Mouse (Mus musculus) hindbrain, embryonic 14.5 days (tissue): Measurements from ENCODE around the gene Csgalnact2. TPM values are rescaled to one million over a fixed set of nuclear protein-coding genes. Genes with fewer than 3 reads are reported as not detected.

Experiments
- ATAC-seq: fragments of 200-750 bp; cut with Nextera tagmentation; 2 replicates; pipeline ENCODE4 v1.8.0; 2017; ENCODE audit warnings: moderate number of reproducible peaks, mild to moderate bottlenecking, moderate TSS enrichment, moderate library complexity; ENCODE audit not compliant: low FRiP score
- DNase-seq: peaks from one replicate; pipeline ENCODE4 v3.0.0-alpha.2; 2015; ENCODE audit warnings: low spot score
- H3K27ac ChIP-seq: fragments of 300-500 bp; sonication (generic); 2 replicates; pipeline ENCODE4 v1.5.1; 2014; ENCODE audit warnings: mild to moderate bottlenecking, moderate library complexity
- H3K27me3 ChIP-seq: fragments of 300-500 bp; sonication (generic); 2 replicates; pipeline ENCODE4 v1.6.1; 2014; ENCODE audit warnings: mild to moderate bottlenecking, low read length, mixed read lengths; ENCODE audit not compliant: control insufficient read depth, insufficient read depth
- H3K36me3 ChIP-seq: fragments of 300-500 bp; sonication (generic); replicated peaks from 2 replicates; pipeline ENCODE4 v1.6.1; 2014; ENCODE audit not compliant: control insufficient read depth, insufficient read depth
- H3K4me1 ChIP-seq: fragments of 300-500 bp; sonication (generic); replicated peaks from 2 replicates; pipeline ENCODE4 v1.6.1; 2014; ENCODE audit warnings: antibody characterized with exemption, low read length, mixed read lengths; ENCODE audit not compliant: control insufficient read depth, insufficient read depth
- H3K4me2 ChIP-seq: fragments of 300-500 bp; sonication (generic); replicated peaks from 2 replicates; pipeline ENCODE4 v1.6.1; 2014; ENCODE audit warnings: mild to moderate bottlenecking, moderate library complexity
- H3K4me3 ChIP-seq: fragments of 300-500 bp; sonication (generic); replicated peaks from 2 replicates; pipeline ENCODE4 v1.5.1; 2014; ENCODE audit warnings: mild to moderate bottlenecking, low read length
- H3K9ac ChIP-seq: fragments of 300-500 bp; sonication (generic); 2 replicates; pipeline ENCODE4 v1.6.1; 2014
- H3K9me3 ChIP-seq: fragments of 300-500 bp; sonication (generic); 2 replicates; pipeline ENCODE4 v1.6.1; 2016; ENCODE audit warnings: low read length; ENCODE audit not compliant: control insufficient read depth
- WGBS: fragments of 180-500 bp; shearing (Covaris S2); extraction: QIAGEN DNeasy Blood & Tissue Kit; methylation state at CpG from one replicate; pipeline ENCODE4 v1.1.7; 2014; 5-methylcytosine and 5-hydroxymethylcytosine counted together
- polyA plus RNA-seq: library from polyadenylated mRNA; unstranded; fragments of >200 nt; fragmentation: Nextera tagmentation; extraction: Ambion mirVana; gene quantifications from 2 replicates; pipeline ENCODE4 v1.2.1, GENCODE M21; 2014

Gene Csgalnact2
- polyA plus RNA-seq, 1 experiment from 2014 or later: 13.3 TPM

GRCm38 (mm10) chr6:118082384-118082783 is 56.6 kb downstream of the Csgalnact2 start:
- no peak overlapping the region for H3K9ac ChIP-seq
- no peaks in the 10 kb centered on the region for H3K9me3 ChIP-seq
- no peak for DNase-seq
- H3K4me3 ChIP-seq: no peak overlapping the region
- H3K36me3 ChIP-seq: no peaks in the 10 kb centered on the region
- H3K27ac ChIP-seq: no peak overlapping the region
- ATAC-seq: no peak
- H3K4me1 ChIP-seq: no peaks in the 10 kb centered on the region; the same call in 1 of the 2 replicates
- H3K4me2 ChIP-seq: no peak overlapping the region
- no peaks in the 10 kb centered on the region for H3K27me3 ChIP-seq
- WGBS: 91% methylated on average over 3 of the region's 3 CpGs

DNA sequence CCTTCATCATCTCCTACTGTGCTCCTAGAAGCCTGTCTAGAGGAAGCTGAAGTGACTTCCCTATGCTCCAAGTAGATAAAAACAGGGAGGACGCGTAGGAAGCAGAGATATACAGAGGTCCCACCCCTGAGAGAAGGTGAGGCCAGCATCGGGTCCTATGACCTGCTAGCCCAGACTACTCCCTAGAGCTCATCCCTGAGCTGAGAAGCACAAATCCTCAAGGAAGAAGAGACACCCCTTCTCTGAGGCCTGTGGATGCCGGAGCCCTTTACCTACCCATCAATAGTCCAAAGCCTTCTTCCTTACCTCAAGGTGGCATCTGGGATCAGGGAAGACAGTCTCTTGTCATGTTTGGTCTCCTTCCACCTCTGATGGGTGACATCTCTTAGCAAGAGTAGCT is 58.2 kb downstream of the Csgalnact2 start:
- no peak overlapping the region for H3K27ac ChIP-seq
- no peak overlapping the region for H3K4me3 ChIP-seq
- H3K36me3 ChIP-seq: no peaks in the 10 kb centered on the region
- no peaks in the 10 kb centered on the region; the same call in 1 of the 2 replicates for H3K4me1 ChIP-seq
- no peak overlapping the region for H3K9ac ChIP-seq
- DNase-seq: no peak
- 97% methylated on average over 4 of the region's 4 CpGs for WGBS
- no peak overlapping the region for H3K4me2 ChIP-seq
- no peak for ATAC-seq
- no peaks in the 10 kb centered on the region for H3K9me3 ChIP-seq
- no peaks in the 10 kb centered on the region for H3K27me3 ChIP-seq

DNA sequence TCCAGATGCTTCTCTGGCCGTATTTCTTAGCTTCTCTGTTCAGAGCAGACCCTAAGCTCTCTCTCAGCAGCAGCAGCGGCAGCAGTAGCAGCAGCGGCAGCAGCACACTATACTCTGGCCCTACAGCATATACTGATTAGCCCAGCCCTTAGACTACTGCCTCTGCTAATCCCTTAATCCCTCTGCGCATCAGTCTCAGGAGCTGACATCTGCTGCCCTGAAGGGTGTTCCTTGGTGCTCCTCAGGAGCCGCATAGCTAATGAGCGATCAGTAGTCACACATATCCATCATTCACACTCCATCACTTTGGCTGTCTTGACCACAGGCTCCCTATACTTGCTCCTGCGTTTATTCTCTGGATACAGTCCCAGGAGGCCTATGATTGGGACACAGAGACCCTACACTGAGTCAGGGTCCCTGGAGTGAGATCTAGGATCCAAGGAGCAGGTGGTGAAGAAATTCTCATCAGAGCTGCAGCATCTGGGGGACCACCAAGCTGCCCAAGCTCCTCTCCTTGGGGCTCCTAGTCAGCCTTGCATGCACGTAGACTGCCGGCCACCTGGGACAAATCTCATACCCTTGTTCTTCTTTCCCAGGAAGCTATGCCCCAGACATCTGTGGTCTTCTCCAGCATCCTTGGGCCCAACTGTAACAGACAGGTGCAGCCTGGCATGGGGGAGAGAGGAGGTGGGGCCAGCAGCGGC is 59.0 kb downstream of the Csgalnact2 start:
- H3K4me3 ChIP-seq: no peak overlapping the region
- WGBS: 48% methylated on average over 10 of the region's 10 CpGs
- H3K27ac ChIP-seq: no peak overlapping the region
- ATAC-seq: peak; percentile 29; the same call in 1 of the 2 replicates
- no peak overlapping the region for H3K9ac ChIP-seq
- no peaks in the 10 kb centered on the region; the same call in 1 of the 2 replicates for H3K4me1 ChIP-seq
- no peak for DNase-seq
- H3K9me3 ChIP-seq: no peaks in the 10 kb centered on the region
- H3K36me3 ChIP-seq: no peaks in the 10 kb centered on the region
- H3K4me2 ChIP-seq: no peak overlapping the region
- no peaks in the 10 kb centered on the region for H3K27me3 ChIP-seq

- Histone ChIP-seq H3K4me1 (no peaks in the 10 kb centered on the region; the same call in 1 of the 2 replicates), H3K4me2 (no peak overlapping the region), H3K27me3 (no peaks in the 10 kb centered on the region), H3K9me3 (no peaks in the 10 kb centered on the region), H3K36me3 (no peaks in the 10 kb centered on the region), H3K27ac (no peak overlapping the region), H3K4me3 (no peak overlapping the region), H3K9ac (no peak overlapping the region)
- DNase-seq (no peak), ATAC-seq (no peak)
- 70% methylated on average over 3 of the region's 3 CpGs for WGBS
Observed at GRCm38 (mm10) chr6:118079292-118079691, 59.6 kb downstream of the Csgalnact2 start.

GRCm38 (mm10) chr6:118078751-118079150 is 60.2 kb downstream of the Csgalnact2 start:
- ATAC-seq: no peak
- H3K36me3 ChIP-seq: no peaks in the 10 kb centered on the region
- 69% methylated on average over 10 of the region's 10 CpGs for WGBS

GRCm38 (mm10) chr6:118077421-118077820 is 61.5 kb downstream of the Csgalnact2 start:
- Histone ChIP-seq H3K9ac (no peak overlapping the region), H3K27ac (no peak overlapping the region), H3K4me2 (no peak overlapping the region), H3K9me3 (no peaks in the 10 kb centered on the region), H3K36me3 (no peaks in the 10 kb centered on the region), H3K4me3 (no peak overlapping the region), H3K4me1 (peaks cover 6% of the 10 kb centered on the region; the same call in 1 of the 2 replicates), H3K27me3 (no peaks in the 10 kb centered on the region)
- DNase-seq: no peak
- ATAC-seq: no peak
- WGBS: 88% methylated on average over 7 of the region's 7 CpGs

More at GRCm38 (mm10) chr6:118078751-118079150, 60.2 kb downstream of the Csgalnact2 start:
- no peak overlapping the region for H3K9ac ChIP-seq
- no peak overlapping the region for H3K4me3 ChIP-seq
- H3K4me2 ChIP-seq: no peak overlapping the region
- H3K27me3 ChIP-seq: no peaks in the 10 kb centered on the region
- H3K27ac ChIP-seq: no peak overlapping the region
- no peaks in the 10 kb centered on the region for H3K9me3 ChIP-seq
- H3K4me1 ChIP-seq: peaks cover 4% of the 10 kb centered on the region; the same call in 1 of the 2 replicates
- DNase-seq: no peak

DNA sequence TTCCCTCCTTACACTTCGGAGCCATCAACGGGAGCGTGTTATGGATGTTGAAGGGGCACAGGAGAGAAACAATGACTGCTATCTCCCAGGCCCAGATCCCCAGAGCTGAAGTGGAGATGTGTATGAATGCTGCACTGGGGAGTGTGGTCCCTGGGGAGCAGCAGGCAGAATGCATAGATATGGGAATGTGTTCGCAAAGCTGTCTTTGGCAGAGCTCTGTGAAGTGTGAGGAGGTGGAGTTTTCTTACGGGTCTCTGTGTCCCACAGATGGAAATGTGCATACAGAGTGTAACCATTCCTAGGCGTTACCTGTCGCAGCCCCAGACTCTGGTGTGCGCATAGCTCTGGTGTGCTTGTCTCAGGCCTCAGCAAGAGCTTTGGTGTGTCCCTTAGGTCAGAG is 62.2 kb downstream of the Csgalnact2 start:
- peaks cover 6% of the 10 kb centered on the region; the same call in 1 of the 2 replicates for H3K4me1 ChIP-seq
- no peaks in the 10 kb centered on the region for H3K9me3 ChIP-seq
- no peaks in the 10 kb centered on the region for H3K36me3 ChIP-seq
- ATAC-seq (no peak), DNase-seq (no peak)
- no peak overlapping the region for H3K4me2 ChIP-seq
- H3K27ac ChIP-seq: no peak overlapping the region
- WGBS: 87% methylated on average over 8 of the region's 8 CpGs
- no peak overlapping the region for H3K9ac ChIP-seq
- H3K27me3 ChIP-seq: no peaks in the 10 kb centered on the region
- H3K4me3 ChIP-seq: no peak overlapping the region

DNA sequence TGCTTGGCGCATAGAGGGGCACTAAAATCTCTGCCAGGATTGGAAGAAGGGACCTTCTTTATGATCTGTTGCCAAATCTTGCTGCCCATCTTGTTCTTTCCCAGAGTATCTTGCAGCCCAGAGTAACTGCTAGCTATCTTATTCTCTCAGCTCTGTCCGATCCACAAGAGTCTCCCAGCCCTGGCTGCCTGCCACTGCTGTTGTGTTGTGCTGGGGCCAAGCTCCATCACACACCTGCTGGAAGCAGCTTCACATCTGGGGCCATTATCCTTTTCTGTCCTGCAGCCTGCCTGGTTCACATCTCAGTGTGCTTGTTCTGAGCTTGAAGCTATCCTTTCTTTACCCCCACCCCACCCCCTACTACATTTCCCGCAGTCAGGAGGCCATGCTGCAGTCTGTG is 62.7 kb downstream of the Csgalnact2 start:
- no peak overlapping the region for H3K27ac ChIP-seq
- H3K4me3 ChIP-seq: no peak overlapping the region
- H3K9ac ChIP-seq: no peak overlapping the region
- H3K4me2 ChIP-seq: no peak overlapping the region
- H3K9me3 ChIP-seq: no peaks in the 10 kb centered on the region
- no peaks in the 10 kb centered on the region for H3K36me3 ChIP-seq
- H3K27me3 ChIP-seq: no peaks in the 10 kb centered on the region
- ATAC-seq (no peak), DNase-seq (no peak)
- 72% methylated on average over 3 of the region's 3 CpGs for WGBS
- H3K4me1 ChIP-seq: peaks cover 6% of the 10 kb centered on the region; the same call in 1 of the 2 replicates

GRCm38 (mm10) chr6:118074151-118074550 is 64.8 kb downstream of the Csgalnact2 start:
- H3K9ac ChIP-seq: no peak overlapping the region
- ATAC-seq: no peak
- no peaks in the 10 kb centered on the region for H3K9me3 ChIP-seq
- H3K4me1 ChIP-seq: peaks cover 6% of the 10 kb centered on the region; the same call in 1 of the 2 replicates
- H3K36me3 ChIP-seq: no peaks in the 10 kb centered on the region
- H3K27ac ChIP-seq: no peak overlapping the region
- DNase-seq: no peak
- WGBS: 60% methylated on average over 3 of the region's 3 CpGs
- H3K27me3 ChIP-seq: no peaks in the 10 kb centered on the region
- no peak overlapping the region for H3K4me2 ChIP-seq
- H3K4me3 ChIP-seq: no peak overlapping the region
